Mouse (Mus musculus): ENCODE results near the gene Ranbp3. TPM values are rescaled to one million over a fixed set of nuclear protein-coding genes. Genes with fewer than 3 reads are reported as not detected.
"Not testable (repeated sequence)": the region's sequence is repeated elsewhere in the genome, so short reads cannot be mapped to it uniquely, and the experiment has no call there.

The Ranbp3 gene
- 14.3 and 18.6 TPM in 2 replicates for total RNA-seq (2014; rRNA removed)
- 36.2 and 38.7 TPM in 2 replicates for polyA plus RNA-seq (2012; rRNA removed)

DNA sequence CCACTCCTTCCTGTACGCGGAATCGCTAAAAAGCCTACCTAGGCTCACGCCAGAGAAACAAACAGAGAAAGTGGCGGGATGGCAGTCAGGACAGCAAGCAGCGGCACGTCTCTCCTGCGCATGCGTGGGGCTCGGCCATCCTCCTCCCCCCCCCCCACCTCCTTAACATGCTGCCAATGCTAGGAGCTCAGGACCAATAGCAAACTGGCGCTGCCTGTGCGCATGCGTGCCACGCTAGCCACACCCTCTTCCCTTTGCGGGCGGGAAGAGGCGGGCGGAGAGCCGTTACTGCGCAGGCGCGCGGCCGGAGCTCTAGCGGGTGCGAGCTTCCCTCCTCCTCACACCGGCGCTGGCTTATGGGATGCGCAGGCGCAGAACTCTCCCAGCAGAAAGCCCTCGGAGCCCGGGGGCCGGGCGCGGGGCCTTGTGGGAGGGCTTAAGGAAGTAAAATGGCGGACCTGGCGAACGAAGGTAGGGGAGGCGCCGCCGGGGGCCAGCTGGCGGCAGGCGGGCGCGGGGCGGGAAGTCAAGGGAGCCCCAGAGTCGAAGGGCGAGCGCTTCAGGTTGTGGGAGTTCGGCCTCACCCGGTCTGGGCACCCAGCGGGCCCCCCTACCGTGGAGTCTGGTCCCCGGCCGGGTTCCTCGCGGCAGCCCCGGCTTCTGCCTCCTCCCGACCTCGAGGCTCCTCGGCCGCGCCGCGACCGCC is at the start of gene Ranbp3:
Gene Ranbp3, plus strand, starts transcription at position 354 of the 706 bp plus-strand sequence.
- TF ChIP-seq CTCF (IDR thresholded peaks at IDR 0.05; ENCODE audit: low read depth, low read length) (no peak), POLR2A (IDR thresholded peaks at IDR 0.05; ENCODE audit: extremely low read depth, insufficient read depth, low read length) (peak; percentile 76)
- WGBS, result under 1% methylated on average over 61 of the region's 66 CpGs
- no peaks in the 10 kb centered on the region for H3K27me3 ChIP-seq (ENCODE audit: control insufficient read depth, insufficient read depth, low read length)
- H3K4me3 ChIP-seq (ENCODE audit: insufficient read depth, low read depth, low read length), result peak within 1 kb of the TSS; percentile 98
- peak within 1 kb of the TSS; percentile 79 for H3K27ac ChIP-seq (replicated peaks; ENCODE audit: insufficient read depth, low read depth, low read length)
- DNase-seq (ENCODE audit: extremely low read depth, low read depth, low spot score), result peak; percentile 95
- H3K36me3 ChIP-seq (ENCODE audit: control insufficient read depth, insufficient read depth, low read length), result no peaks in the 10 kb centered on the region
- peaks cover 43% of the 10 kb centered on the region; the same call in 1 of the 2 replicates for H3K79me2 ChIP-seq (ENCODE audit: control insufficient read depth, insufficient read depth, low read length)
- peaks cover 5% of the 10 kb centered on the region for H3K4me1 ChIP-seq (ENCODE audit: control insufficient read depth, insufficient read depth, low read length)
- H3K9ac ChIP-seq (ENCODE audit: low read depth, low read length), result peak within 1 kb of the TSS; percentile 92

DNA sequence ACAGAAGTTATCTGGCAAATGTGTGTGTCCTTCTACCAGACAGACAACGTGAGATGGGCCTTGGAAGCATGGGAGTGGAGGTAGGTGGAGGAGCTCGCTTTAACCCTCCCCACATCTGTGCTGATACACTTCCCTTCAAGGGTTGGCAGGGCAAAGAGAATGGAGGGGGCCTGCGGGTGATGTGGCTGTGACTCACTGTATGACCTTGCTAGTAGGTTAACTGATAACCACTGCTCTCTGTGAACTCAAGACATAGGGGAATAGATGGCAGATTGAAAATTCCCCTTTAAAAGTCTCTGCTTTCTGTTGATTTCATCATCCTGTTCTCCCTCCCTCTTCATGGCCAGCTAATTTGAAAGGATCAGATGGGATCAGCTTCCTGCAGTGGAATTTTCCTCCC is 47.6 kb upstream of the Ranbp3 start:
- Histone ChIP-seq H3K79me2 (ENCODE audit: control insufficient read depth, insufficient read depth, low read length) (peaks cover 15% of the 10 kb centered on the region), H3K27me3 (ENCODE audit: control insufficient read depth, insufficient read depth, low read length) (no peaks in the 10 kb centered on the region), H3K4me1 (ENCODE audit: control insufficient read depth, insufficient read depth, low read length) (peaks cover 10% of the 10 kb centered on the region; the same call in 1 of the 2 replicates), H3K36me3 (ENCODE audit: control insufficient read depth, insufficient read depth, low read length) (peaks cover 10% of the 10 kb centered on the region; the same call in 1 of the 2 replicates), H3K27ac (replicated peaks; ENCODE audit: insufficient read depth, low read depth, low read length) (no peak overlapping the region), H3K9ac (ENCODE audit: low read depth, low read length) (no peak overlapping the region), H3K4me3 (ENCODE audit: insufficient read depth, low read depth, low read length) (no peak overlapping the region)
- TF ChIP-seq CTCF (IDR thresholded peaks at IDR 0.05; ENCODE audit: low read depth, low read length), result no peak
- no peak for TF ChIP-seq POLR2A (IDR thresholded peaks at IDR 0.05; ENCODE audit: extremely low read depth, insufficient read depth, low read length)
- no peak for DNase-seq (ENCODE audit: extremely low read depth, low read depth, low spot score)
- WGBS, result 44% methylated on average over 3 of the region's 3 CpGs

DNA sequence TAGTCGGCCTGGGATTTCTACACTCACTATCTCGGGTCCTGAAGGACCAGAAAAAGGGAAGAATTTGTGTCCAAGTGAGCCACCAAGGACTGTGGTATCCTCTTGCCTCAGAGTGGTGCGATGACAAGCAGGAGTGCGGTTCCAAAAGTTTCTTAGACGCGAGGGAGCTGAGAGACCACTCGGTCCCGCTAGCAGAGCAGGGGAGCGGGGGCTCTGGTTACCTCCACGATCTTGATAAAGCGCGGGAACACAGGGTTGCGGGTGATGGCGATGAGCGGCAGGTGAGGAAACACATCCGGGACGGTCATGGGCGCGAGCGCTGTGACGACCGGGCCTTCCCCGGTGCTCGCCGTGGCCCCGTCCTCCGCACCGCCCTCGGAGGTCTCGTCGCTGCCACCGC is 46.8 kb upstream of the Ranbp3 start:
- no peak for DNase-seq (ENCODE audit: extremely low read depth, low read depth, low spot score)
- Histone ChIP-seq H3K27ac (replicated peaks; ENCODE audit: insufficient read depth, low read depth, low read length) (0 out of 2 replicates have a peak overlapping the region, but pooled peaks have one; percentile 14), H3K36me3 (ENCODE audit: control insufficient read depth, insufficient read depth, low read length) (peaks cover 7% of the 10 kb centered on the region; the same call in 1 of the 2 replicates), H3K79me2 (ENCODE audit: control insufficient read depth, insufficient read depth, low read length) (peaks cover 15% of the 10 kb centered on the region), H3K27me3 (ENCODE audit: control insufficient read depth, insufficient read depth, low read length) (no peaks in the 10 kb centered on the region), H3K9ac (ENCODE audit: low read depth, low read length) (peak overlapping the region; percentile 94), H3K4me1 (ENCODE audit: control insufficient read depth, insufficient read depth, low read length) (peaks cover 10% of the 10 kb centered on the region; the same call in 1 of the 2 replicates), H3K4me3 (ENCODE audit: insufficient read depth, low read depth, low read length) (peak overlapping the region; percentile 86)
- WGBS, result under 1% methylated on average over 32 of the region's 32 CpGs
- TF ChIP-seq CTCF (IDR thresholded peaks at IDR 0.05; ENCODE audit: low read depth, low read length) (no peak), POLR2A (IDR thresholded peaks at IDR 0.05; ENCODE audit: extremely low read depth, insufficient read depth, low read length) (no peak)

DNA sequence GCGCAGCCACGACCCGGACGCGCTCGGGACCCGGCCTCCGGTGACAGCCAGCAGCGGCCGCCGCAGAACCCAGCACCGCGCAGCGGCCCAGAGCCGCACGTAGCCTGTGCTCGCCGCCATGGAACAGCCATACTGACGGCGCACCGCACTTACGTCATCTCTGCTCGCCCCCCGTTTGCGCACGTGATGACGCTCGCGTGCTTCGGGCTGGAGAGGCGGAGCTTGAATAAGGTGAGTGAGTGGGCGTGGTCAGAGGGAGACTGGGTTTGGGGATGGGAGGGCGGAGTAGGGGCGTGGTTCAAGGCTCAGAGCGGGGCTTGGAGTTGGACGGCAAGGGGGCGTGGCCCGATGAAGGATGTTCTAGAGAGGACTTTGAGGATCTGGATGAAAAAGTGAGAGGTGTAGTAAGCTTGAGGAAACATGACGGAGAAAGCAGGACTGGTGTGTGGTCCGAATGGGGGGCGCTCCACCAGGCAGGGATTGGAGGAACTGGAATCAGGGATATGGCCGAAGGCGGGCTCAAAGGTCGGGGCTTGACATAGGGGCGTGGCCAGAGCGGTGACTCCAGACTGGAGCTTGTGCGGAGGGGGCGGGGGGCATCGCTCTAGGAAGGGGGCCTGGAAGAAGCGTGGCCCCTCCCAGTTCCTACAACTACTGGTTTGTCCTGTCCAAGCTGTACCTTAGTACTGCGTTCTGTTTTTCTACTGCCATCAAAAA is 46.2 kb upstream of the Ranbp3 start, which contains the start of gene Lonp1:
Gene Lonp1, minus strand, starts transcription at position 134 of the 717 bp plus-strand sequence.
- Histone ChIP-seq H3K9ac (ENCODE audit: low read depth, low read length) (peak within 1 kb of the TSS; percentile 94), H3K27ac (replicated peaks; ENCODE audit: insufficient read depth, low read depth, low read length) (peak within 1 kb of the TSS; percentile 87), H3K79me2 (ENCODE audit: control insufficient read depth, insufficient read depth, low read length) (peaks cover 15% of the 10 kb centered on the region), H3K4me3 (ENCODE audit: insufficient read depth, low read depth, low read length) (peak within 1 kb of the TSS; percentile 86), H3K4me1 (ENCODE audit: control insufficient read depth, insufficient read depth, low read length) (peaks cover 10% of the 10 kb centered on the region; the same call in 1 of the 2 replicates), H3K36me3 (ENCODE audit: control insufficient read depth, insufficient read depth, low read length) (peaks cover 3% of the 10 kb centered on the region; the same call in 1 of the 2 replicates), H3K27me3 (ENCODE audit: control insufficient read depth, insufficient read depth, low read length) (no peaks in the 10 kb centered on the region)
- TF ChIP-seq CTCF (IDR thresholded peaks at IDR 0.05; ENCODE audit: low read depth, low read length) (no peak), POLR2A (IDR thresholded peaks at IDR 0.05; ENCODE audit: extremely low read depth, insufficient read depth, low read length) (0 out of 2 replicates have a peak, but pooled peaks have one; percentile 36)
- DNase-seq (ENCODE audit: extremely low read depth, low read depth, low spot score), result peak; percentile 93
- under 1% methylated on average over 51 of the region's 51 CpGs for WGBS

DNA sequence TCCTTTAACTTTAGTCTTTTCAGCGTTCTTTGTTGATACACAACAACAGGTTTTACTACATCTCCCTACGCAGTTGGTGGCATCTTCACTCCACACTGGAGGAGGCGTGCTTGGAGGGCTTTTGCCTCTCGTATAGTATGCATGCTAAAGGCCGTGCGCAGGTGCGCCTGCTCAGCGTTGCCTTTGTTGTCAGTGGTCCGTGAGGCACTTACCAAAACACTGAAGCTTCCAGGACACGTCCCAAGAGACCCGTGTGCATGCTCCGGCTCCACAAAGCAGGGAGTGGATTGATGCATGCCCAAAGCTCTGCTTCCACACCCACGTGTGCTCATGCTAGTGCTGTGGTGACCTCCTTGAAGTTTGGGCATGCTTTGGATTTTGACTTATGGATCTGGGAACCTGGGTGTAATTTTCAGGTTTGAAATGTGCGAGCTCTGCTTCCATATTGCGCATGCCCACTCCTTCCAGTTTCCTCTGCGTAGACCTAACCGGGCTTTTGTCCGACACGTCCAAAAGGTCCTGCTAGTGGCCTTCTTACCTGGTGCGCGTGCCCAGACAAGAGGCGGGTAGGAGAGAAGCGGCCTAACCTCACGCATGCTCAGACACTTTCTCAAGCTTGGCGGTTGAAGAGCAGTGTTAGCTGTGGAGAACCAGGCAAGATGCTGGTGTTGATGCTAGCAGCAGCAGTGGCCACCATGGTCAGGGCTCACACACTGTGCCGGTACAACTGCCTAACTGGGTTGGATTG is 45.4 kb upstream of the Ranbp3 start, which contains the start of gene Catsperd:
Gene Catsperd, plus strand, starts transcription at position 614 of the 748 bp plus-strand sequence.
- H3K9ac ChIP-seq (ENCODE audit: low read depth, low read length), result peak within 1 kb of the TSS; percentile 36
- H3K27me3 ChIP-seq (ENCODE audit: control insufficient read depth, insufficient read depth, low read length), result no peaks in the 10 kb centered on the region
- peak within 1 kb of the TSS; percentile 87 for H3K27ac ChIP-seq (replicated peaks; ENCODE audit: insufficient read depth, low read depth, low read length)
- H3K4me3 ChIP-seq (ENCODE audit: insufficient read depth, low read depth, low read length), result peak within 1 kb of the TSS; percentile 86
- H3K36me3 ChIP-seq (ENCODE audit: control insufficient read depth, insufficient read depth, low read length), result no peaks in the 10 kb centered on the region
- peak; percentile 61 for DNase-seq (ENCODE audit: extremely low read depth, low read depth, low spot score)
- peaks cover 10% of the 10 kb centered on the region; the same call in 1 of the 2 replicates for H3K4me1 ChIP-seq (ENCODE audit: control insufficient read depth, insufficient read depth, low read length)
- WGBS, result 20% methylated on average over 26 of the region's 26 CpGs
- TF ChIP-seq POLR2A (IDR thresholded peaks at IDR 0.05; ENCODE audit: extremely low read depth, insufficient read depth, low read length), result no peak
- no peak for TF ChIP-seq CTCF (IDR thresholded peaks at IDR 0.05; ENCODE audit: low read depth, low read length)
- peaks cover 15% of the 10 kb centered on the region for H3K79me2 ChIP-seq (ENCODE audit: control insufficient read depth, insufficient read depth, low read length)

DNA sequence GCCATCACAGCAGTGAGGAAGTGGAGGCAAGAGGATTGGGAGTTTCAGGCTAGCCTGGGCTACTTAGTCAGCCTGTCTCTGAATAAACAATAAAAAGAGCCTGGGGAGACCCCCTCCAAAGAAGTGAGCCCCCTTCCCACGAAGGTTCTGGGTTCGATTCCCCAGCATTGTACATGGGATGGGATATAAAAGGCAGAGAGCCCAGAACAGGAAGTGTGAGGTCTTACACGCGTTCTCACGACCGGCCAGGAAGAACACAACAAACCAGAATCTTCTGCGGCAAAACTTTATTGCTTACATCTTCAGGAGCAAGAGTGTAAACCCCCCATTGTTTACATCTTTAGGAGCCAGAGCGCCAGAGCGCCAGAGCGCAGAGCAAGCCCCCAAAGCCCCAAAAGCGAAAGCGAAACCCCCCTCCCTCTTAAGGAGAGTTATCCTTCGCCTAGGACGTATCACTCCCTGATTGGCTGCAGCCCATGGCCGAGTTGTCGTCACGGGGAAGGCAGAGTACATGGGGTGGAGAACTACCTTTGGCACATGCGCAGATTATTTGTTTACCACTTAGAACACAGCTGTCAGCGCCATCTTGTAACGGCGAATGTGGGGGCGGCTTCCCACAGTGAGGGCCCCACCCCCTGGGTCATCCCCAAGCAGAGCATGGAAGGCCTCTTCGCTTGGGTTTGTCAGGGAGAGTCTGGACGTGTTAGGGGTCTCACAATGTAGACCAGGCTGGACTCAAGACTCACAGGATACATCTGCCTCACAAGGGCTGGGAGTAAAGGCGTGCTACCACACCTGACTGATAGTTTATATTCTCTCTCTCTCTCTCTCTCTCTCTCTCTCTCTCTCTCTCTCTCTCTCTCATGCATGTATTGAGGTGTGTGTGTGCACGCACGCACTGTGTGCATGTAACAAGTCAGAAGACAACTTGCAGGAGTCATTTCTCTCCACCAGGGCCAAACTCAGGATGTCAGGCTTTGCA is 43.0 kb upstream of the Ranbp3 start:
- DNase-seq (ENCODE audit: extremely low read depth, low read depth, low spot score); H3K9ac ChIP-seq (ENCODE audit: low read depth, low read length); H3K4me1 ChIP-seq (ENCODE audit: control insufficient read depth, insufficient read depth, low read length); H3K27me3 ChIP-seq (ENCODE audit: control insufficient read depth, insufficient read depth, low read length); H3K4me3 ChIP-seq (ENCODE audit: insufficient read depth, low read depth, low read length); H3K27ac ChIP-seq (replicated peaks; ENCODE audit: insufficient read depth, low read depth, low read length); H3K36me3 ChIP-seq (ENCODE audit: control insufficient read depth, insufficient read depth, low read length): not testable (repeated sequence)
- 87% methylated on average over 27 of the region's 27 CpGs for WGBS
- H3K79me2 ChIP-seq (ENCODE audit: control insufficient read depth, insufficient read depth, low read length), result peaks cover 11% of the 10 kb centered on the region

Data from liver, adult 2 months (tissue).